Mouse (Mus musculus) testis, adult 2 months (tissue): ENCODE results near the gene Brd3os.

ENCODE experiments used
- CTCF ChIP-seq: fragments of 200-500 bp; IDR thresholded peaks from 2 replicates; pipeline ENCODE4 v1.5.1; 2012; ENCODE audit warnings: low read depth, mild to moderate bottlenecking, inconsistent platforms, low read length, moderate library complexity; ENCODE audit not compliant: control insufficient read depth, insufficient read depth, insufficient replicate concordance
- POLR2A ChIP-seq: fragments of 200-500 bp; IDR thresholded peaks from 2 replicates; pipeline ENCODE4 v1.6.1; 2012; ENCODE audit warnings: low read depth, mild to moderate bottlenecking, inconsistent platforms, low read length, moderate library complexity; ENCODE audit not compliant: control insufficient read depth

GRCm38 (mm10) chr2:27488362-27488761 lies 46.2 kb downstream of the Brd3os start:
- TF ChIP-seq POLR2A (no peak), CTCF (no peak)
